In the genomic region with DNA sequence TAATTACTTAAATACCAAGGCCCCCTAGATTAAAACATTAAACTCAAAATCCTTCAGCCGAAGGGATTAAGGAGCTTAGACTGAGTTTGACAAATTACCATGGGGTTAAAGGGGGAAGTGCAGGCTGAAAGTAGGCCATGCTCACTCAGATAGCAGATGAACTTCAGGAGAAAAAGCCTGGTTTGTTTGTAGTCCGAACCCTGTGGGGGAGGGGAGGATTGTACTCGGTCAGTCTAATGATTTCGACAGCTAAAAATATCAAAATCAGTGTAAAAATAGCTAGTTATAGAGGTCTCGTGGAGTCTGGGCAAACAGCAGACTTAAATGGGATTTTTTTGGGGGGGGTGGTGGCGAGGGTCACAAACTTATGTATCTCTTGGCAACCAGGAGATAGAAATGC, we compare ENCODE assay signal across 11 mouse cellular contexts.
DNase-seq lines count a peak whose midpoint lies in the region; ATAC-seq and TF ChIP-seq lines count a peak whose summit lies in the region.
"Had no signal": no experiment of that assay in that cellular context is flagged by ENCODE, and none has a peak within 500 bp of the region (broad histone marks: within the 10 kb centered on the region; RNA-seq: fewer than 3 reads in every experiment).

No protein-coding gene starts in this region.

- no peak for TF ChIP-seq CTCF in gastrocnemius, adult 2 months (IDR thresholded peaks at IDR 0.05)
- no peak for TF ChIP-seq CTCF in lung, embryonic 14.5 days (IDR thresholded peaks at IDR 0.05; ENCODE audit: low read depth)
- TF ChIP-seq CTCF in lung, adult 2 months (IDR thresholded peaks at IDR 0.05; ENCODE audit: insufficient read depth, low read length) = no peak

- intact Hi-C loops in gastrocnemius, adult 2 months (cut with DNase I) = no loop called here

- WGBS in lung, embryonic 14.5 days = 17% methylated on average over 6 of the region's 6 CpGs
- WGBS in lung, adult 2 months = 43% methylated on average over 6 of the region's 6 CpGs
- 62% methylated on average over 6 of the region's 6 CpGs for WGBS in neural tube, embryonic 15.5 days

- peak overlapping the region; percentile 98 for H3K27ac ChIP-seq in gastrocnemius, adult 2 months
- no peak overlapping the region for H3K27ac ChIP-seq in lung, embryonic 14.5 days (ENCODE audit: low read depth)
- no peak overlapping the region for H3K27ac ChIP-seq in neural tube, embryonic 15.5 days (replicated peaks)

- no peak overlapping the region for H3K9ac ChIP-seq in lung, embryonic 14.5 days
- no peak overlapping the region for H3K9ac ChIP-seq in neural tube, embryonic 15.5 days (replicated peaks)
- H3K9ac ChIP-seq: lung, embryonic 15.5 days had no signal

- H3K36me3 ChIP-seq in lung, embryonic 14.5 days (ENCODE audit: insufficient read depth) = peaks cover 15% of the 10 kb centered on the region; the same call in 1 of the 2 replicates
- H3K36me3 ChIP-seq in neural tube, embryonic 15.5 days = no peaks in the 10 kb centered on the region

- H3K4me1 ChIP-seq in lung, embryonic 14.5 days (ENCODE audit: insufficient read depth) = no peaks in the 10 kb centered on the region; the same call in 1 of the 2 replicates
- peaks cover 16% of the 10 kb centered on the region for H3K4me1 ChIP-seq in lung, adult 2 months (ENCODE audit: control insufficient read depth, insufficient read depth, low read length)
- peaks cover 4% of the 10 kb centered on the region; the same call in 1 of the 2 replicates for H3K4me1 ChIP-seq in neural tube, embryonic 15.5 days

- no peak for DNase-seq in gastrocnemius, adult 2 months
- DNase-seq in gastrocnemius, postnatal 10 days = no peak
- peak; percentile 29 for DNase-seq in lung, embryonic 14.5 days
- DNase-seq in lung, adult 2 months = no peak
- peak; percentile 44 for DNase-seq in heart, adult 8-10 months (ENCODE audit: low spot score)
- DNase-seq in lung, postnatal 36 days = peak; percentile 71
- no peak for DNase-seq in layer of hippocampus, postnatal 36 days
- DNase-seq: right cerebral cortex, postnatal 25 days had no signal

- no peaks in the 10 kb centered on the region for H3K27me3 ChIP-seq in lung, embryonic 14.5 days (ENCODE audit: insufficient read depth, low read length)
- H3K27me3 ChIP-seq in neural tube, embryonic 15.5 days (replicated peaks) = no peaks in the 10 kb centered on the region
- H3K27me3 ChIP-seq: CH12.LX; lung, embryonic 15.5 days had no signal

- no peak for ATAC-seq in lung, embryonic 14.5 days (ENCODE audit: insufficient read depth)
- ATAC-seq in neural tube, embryonic 15.5 days (ENCODE audit: low FRiP score) = no peak

- no peak overlapping the region for H3K4me2 ChIP-seq in lung, embryonic 14.5 days
- H3K4me2 ChIP-seq in neural tube, embryonic 15.5 days = no peak overlapping the region
- H3K4me2 ChIP-seq: lung, embryonic 15.5 days had no signal

- no peaks in the 10 kb centered on the region for H3K9me3 ChIP-seq in lung, embryonic 14.5 days (ENCODE audit: low read depth, low read length)
- H3K9me3 ChIP-seq in neural tube, embryonic 15.5 days (replicated peaks) = no peaks in the 10 kb centered on the region
- H3K9me3 ChIP-seq: lung, embryonic 15.5 days had no signal

- peak overlapping the region; percentile 50 for H3K4me3 ChIP-seq in gastrocnemius, adult 2 months
- H3K4me3 ChIP-seq in lung, embryonic 14.5 days (ENCODE audit: low read depth, low read length) = no peak overlapping the region
- no peak overlapping the region for H3K4me3 ChIP-seq in lung, adult 2 months (replicated peaks; ENCODE audit: extremely low read depth, low read depth, low read length)
- no peak overlapping the region for H3K4me3 ChIP-seq in neural tube, embryonic 15.5 days (replicated peaks)
- H3K4me3 ChIP-seq: lung, embryonic 15.5 days had no signal

- TF ChIP-seq POLR2A in lung, adult 2 months (IDR thresholded peaks at IDR 0.05; ENCODE audit: borderline replicate concordance, extremely low read depth, low read depth, low read length) = no peak

Comparison
In these comparisons a context has a peak if more than half of its experiments do, and no peak if none do; other contexts are left out.
1. DNase-seq: peak in lung, embryonic 14.5 days (single experiment), heart, adult 8-10 months (single experiment) and lung, postnatal 36 days (single experiment); none in gastrocnemius, adult 2 months (single experiment), gastrocnemius, postnatal 10 days (single experiment), lung, adult 2 months (single experiment) and layer of hippocampus, postnatal 36 days (0 of 2).